Mouse (Mus musculus): ENCODE measurements at regions not wholly inside any gene's neighbourhood (a gene's known extent, or its start where the extent isn't known, plus 50 kb on each side); places are given as distances from the start of the nearest gene placed in this dataset.
A peak's percentile ranks its signal among the peaks of the same experiment; 100 is the strongest.

GRCm38 (mm10) chr4:31786284-31786683, 177.6 kb upstream of the Map3k7 start:
- DNase-seq (ENCODE audit: extremely low read depth, insufficient read length, low spot score): no peak

- no peak for DNase-seq (ENCODE audit: extremely low read depth, insufficient read length, low spot score)
These were observed 146.2 kb upstream of the Map3k7 start for GRCm38 (mm10) chr4:31817574-31818240.

GRCm38 (mm10) chr4:31819521-31820259, 144.2 kb upstream of the Map3k7 start:
- peak; percentile 58 for DNase-seq (ENCODE audit: extremely low read depth, insufficient read length, low spot score)

- DNase-seq (ENCODE audit: extremely low read depth, insufficient read length, low spot score): no peak
These were observed 140.1 kb upstream of the Map3k7 start for GRCm38 (mm10) chr4:31823574-31824348.

GRCm38 (mm10) chr4:31824518-31825437, 139.1 kb upstream of the Map3k7 start:
- no peak for DNase-seq (ENCODE audit: extremely low read depth, insufficient read length, low spot score)

- DNase-seq (ENCODE audit: extremely low read depth, insufficient read length, low spot score): no peak
These were observed 138.5 kb upstream of the Map3k7 start for GRCm38 (mm10) chr4:31825438-31825830.

- no peak for DNase-seq (ENCODE audit: extremely low read depth, insufficient read length, low spot score)
These were observed 137.2 kb upstream of the Map3k7 start for GRCm38 (mm10) chr4:31826661-31827060.

GRCm38 (mm10) chr4:31827266-31827665, 136.6 kb upstream of the Map3k7 start:
- no peak for DNase-seq (ENCODE audit: extremely low read depth, insufficient read length, low spot score)

- DNase-seq (ENCODE audit: extremely low read depth, insufficient read length, low spot score): no peak
These were observed 133.7 kb upstream of the Map3k7 start for GRCm38 (mm10) chr4:31830241-31830640.

GRCm38 (mm10) chr4:31831469-31831868, 132.4 kb upstream of the Map3k7 start:
- DNase-seq (ENCODE audit: extremely low read depth, insufficient read length, low spot score): no peak

- no peak for DNase-seq (ENCODE audit: extremely low read depth, insufficient read length, low spot score)
These were observed 130.1 kb upstream of the Map3k7 start for GRCm38 (mm10) chr4:31833828-31834227.

- no peak for DNase-seq (ENCODE audit: extremely low read depth, insufficient read length, low spot score)
These were observed 128.8 kb upstream of the Map3k7 start for GRCm38 (mm10) chr4:31835051-31835450.

GRCm38 (mm10) chr4:31838592-31838991, 125.3 kb upstream of the Map3k7 start:
- DNase-seq (ENCODE audit: extremely low read depth, insufficient read length, low spot score): no peak

- no peak for DNase-seq (ENCODE audit: extremely low read depth, insufficient read length, low spot score)
These were observed 114.1 kb upstream of the Map3k7 start for GRCm38 (mm10) chr4:31849763-31850162.

GRCm38 (mm10) chr4:31851006-31851405, 112.9 kb upstream of the Map3k7 start:
- DNase-seq (ENCODE audit: extremely low read depth, insufficient read length, low spot score): no peak

GRCm38 (mm10) chr4:31853851-31854250, 110.0 kb upstream of the Map3k7 start:
- DNase-seq (ENCODE audit: extremely low read depth, insufficient read length, low spot score): no peak

- DNase-seq (ENCODE audit: extremely low read depth, insufficient read length, low spot score): no peak
These were observed 103.5 kb upstream of the Map3k7 start for GRCm38 (mm10) chr4:31860389-31860788.

- DNase-seq (ENCODE audit: extremely low read depth, insufficient read length, low spot score): no peak
These were observed 102.7 kb upstream of the Map3k7 start for GRCm38 (mm10) chr4:31861172-31861571.

- DNase-seq (ENCODE audit: extremely low read depth, insufficient read length, low spot score): peak; percentile 18
These were observed 90.6 kb upstream of the Map3k7 start for GRCm38 (mm10) chr4:31872985-31873983.
